Mouse (Mus musculus) ES-Bruce4 (cell line): ENCODE measurements around the gene Cyp1a2.

Experiments used
- CTCF ChIP-seq: IDR thresholded peaks from one replicate; pipeline ENCODE4 v1.8.1; 2011; ENCODE audit warnings: low read depth, low read length
- EP300 ChIP-seq: IDR thresholded peaks from 2 replicates; pipeline ENCODE4 v1.6.1; 2011; ENCODE audit warnings: low read depth, low read length; ENCODE audit not compliant: insufficient read depth
- POLR2A ChIP-seq: IDR thresholded peaks from one replicate; pipeline ENCODE4 v1.8.1; 2011; ENCODE audit warnings: low read length; ENCODE audit not compliant: insufficient read depth

GRCm38 (mm10) chr9:57640384-57640783 is 43.1 kb downstream of the Cyp1a2 start:
- TF ChIP-seq CTCF (no peak), POLR2A (no peak), EP300 (no peak)
